Mouse (Mus musculus) lung, postnatal 0 days (tissue): ENCODE data around the gene Lgalsl.

Experiments
- CTCF ChIP-seq: IDR thresholded peaks from 2 replicates; pipeline ENCODE4 v1.5.1; 2016; ENCODE audit warnings: antibody characterized with exemption, mild to moderate bottlenecking
- EP300 ChIP-seq: IDR thresholded peaks from 2 replicates; pipeline ENCODE4 v1.6.1; 2016; ENCODE audit warnings: antibody characterized with exemption, mild to moderate bottlenecking, control low read depth

- no peak for TF ChIP-seq CTCF
- no peak for TF ChIP-seq EP300
Measured at GRCm38 (mm10) chr11:20860351-20860750, 29.5 kb upstream of the Lgalsl start.
